Mouse (Mus musculus): Measurements from ENCODE around the gene Cryaa.

DNA sequence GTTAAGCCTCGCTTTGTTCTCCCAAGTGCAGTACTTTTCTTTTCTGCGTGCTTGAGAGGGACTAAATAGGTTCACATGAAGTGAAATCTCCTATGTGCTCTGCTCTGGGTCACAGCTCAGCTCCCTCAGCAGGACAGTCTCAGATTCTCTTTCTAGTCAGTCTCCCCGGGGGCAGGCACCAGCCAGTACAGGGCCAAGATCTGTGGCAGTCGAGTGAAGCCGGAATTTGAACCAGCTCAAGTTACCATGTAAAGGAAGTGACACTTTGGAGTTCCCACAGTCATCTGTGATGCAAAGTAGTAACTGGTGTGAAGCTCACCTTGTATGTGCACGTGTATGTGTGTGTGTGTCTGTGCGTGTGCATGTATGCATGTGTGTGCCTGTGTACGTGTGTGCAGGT, 32.8 kb downstream of the Cryaa start:
- TF ChIP-seq CTCF (IDR thresholded peaks at IDR 0.05; ENCODE audit: borderline replicate concordance, control insufficient read depth, extremely low read depth, insufficient read depth, low read length, poor library complexity) (no peak), POLR2A (IDR thresholded peaks at IDR 0.05; ENCODE audit: control insufficient read depth, extremely low read depth, insufficient read depth, low read length, poor library complexity) (no peak)

Data from thymus, adult 2 months (tissue).